Mouse (Mus musculus): Measurements from ENCODE around the gene Necap1. TPM values are rescaled to one million over a fixed set of nuclear protein-coding genes. Genes with fewer than 3 reads are reported as not detected.

Gene Necap1
- polyA plus RNA-seq, 1 experiment from 2014 or later, result 43.5 TPM

Other genes starting within 250 kb of the Necap1 start
- gene Dppa3, start 248.1 kb upstream of the Necap1 start, polyA plus RNA-seq (2018), result 1.3 to 3.4 TPM (median 1.4 TPM) in 3 replicates
- gene Nanog, start 167.0 kb upstream of the Necap1 start, polyA plus RNA-seq (2018), result not detected in 3 replicates
- 2.4 to 6.9 TPM (median 3.4 TPM) in 3 replicates for gene Slc2a3, start 72.8 kb upstream of the Necap1 start, polyA plus RNA-seq (2018)
- gene Foxj2, start 54.6 kb upstream of the Necap1 start, polyA plus RNA-seq (2018), result 12.2 to 18.5 TPM (median 15.1 TPM) in 3 replicates
- gene C3ar1, start 18.3 kb upstream of the Necap1 start, polyA plus RNA-seq (2018), result 541 to 857 TPM (median 783 TPM) in 3 replicates
- gene Clec4a1, start 47.4 kb downstream of the Necap1 start, polyA plus RNA-seq (2018), result 65.6 to 266 TPM (median 257 TPM) in 3 replicates
- gene Clec4a3, start 78.0 kb downstream of the Necap1 start, polyA plus RNA-seq (2018), result 62.0 to 300 TPM (median 177 TPM) in 3 replicates
- 0.41 to 1.2 TPM (median 0.80 TPM) in 3 replicates for gene Clec4a4, start 115.9 kb downstream of the Necap1 start, polyA plus RNA-seq (2018)
- 3.1 to 7.3 TPM (median 5.7 TPM) in 3 replicates for gene Clec4b1, start 175.5 kb downstream of the Necap1 start, polyA plus RNA-seq (2018)
- 66.0 to 89.8 TPM (median 67.4 TPM) in 3 replicates for gene Clec4a2, start 232.0 kb downstream of the Necap1 start, polyA plus RNA-seq (2018)

Measured in macrophage (primary cell).